Mouse (Mus musculus) limb, embryonic 12.5 days (tissue): ENCODE data around the gene Oaz3. TPM values are rescaled to one million over a fixed set of nuclear protein-coding genes. Genes with fewer than 3 reads are reported as not detected.

ENCODE experiments used
- ATAC-seq: fragments of 200-750 bp; cut with Nextera tagmentation; 2 replicates; pipeline ENCODE4 v1.8.0; 2017; ENCODE audit warnings: low read depth, moderate TSS enrichment; ENCODE audit not compliant: insufficient number of reproducible peaks, insufficient read depth, low FRiP score, low TSS enrichment
- H3K27ac ChIP-seq: fragments of 300-500 bp; sonication (generic); 2 replicates; pipeline ENCODE4 v1.5.1; 2016; ENCODE audit warnings: mild to moderate bottlenecking, moderate library complexity
- H3K27me3 ChIP-seq: fragments of 300-500 bp; sonication (generic); 2 replicates; pipeline ENCODE4 v1.6.1; 2016; ENCODE audit warnings: mild to moderate bottlenecking, moderate library complexity
- H3K36me3 ChIP-seq: fragments of 300-500 bp; sonication (generic); 2 replicates; pipeline ENCODE4 v1.6.1; 2016; ENCODE audit warnings: mild to moderate bottlenecking, moderate library complexity
- H3K4me1 ChIP-seq: fragments of 300-500 bp; sonication (generic); replicated peaks from 2 replicates; pipeline ENCODE4 v1.6.1; 2016
- H3K4me2 ChIP-seq: fragments of 300-500 bp; sonication (generic); 2 replicates; pipeline ENCODE4 v1.6.1; 2016; ENCODE audit warnings: mild to moderate bottlenecking, moderate library complexity
- H3K4me3 ChIP-seq: fragments of 300-500 bp; sonication (generic); replicated peaks from 2 replicates; pipeline ENCODE4 v1.5.1; 2016; ENCODE audit warnings: mild to moderate bottlenecking
- H3K9ac ChIP-seq: fragments of 300-500 bp; sonication (generic); replicated peaks from 2 replicates; pipeline ENCODE4 v1.6.1; 2016; ENCODE audit warnings: mild to moderate bottlenecking, moderate library complexity
- H3K9me3 ChIP-seq: fragments of 300-500 bp; sonication (generic); 2 replicates; pipeline ENCODE4 v1.6.1; 2016; ENCODE audit warnings: mild to moderate bottlenecking, moderate library complexity
- WGBS: fragments of 180-500 bp; shearing (Covaris S2); methylation state at CpG from one replicate; pipeline ENCODE4 v1.1.7; 2016; 5-methylcytosine and 5-hydroxymethylcytosine counted together
- polyA plus RNA-seq: library from polyadenylated mRNA; unstranded; fragments of >200 nt; fragmentation: Nextera tagmentation; extraction: Ambion mirVana; gene quantifications from 2 replicates; pipeline ENCODE4 v1.2.1, GENCODE M21; 2016

Gene Oaz3
- polyA plus RNA-seq, result 0.33 and 0.34 TPM in 2 replicates

GRCm38 (mm10) chr3:94443597-94443964 is at the start of gene Oaz3:
Gene Oaz3 (minus strand): TSS chr3:94443915.
- 1% methylated on average over 24 of the region's 24 CpGs for WGBS

GRCm38 (mm10) chr3:94487581-94487980 is 43.9 kb upstream of the Oaz3 start:
- Histone ChIP-seq H3K4me3 (no peak overlapping the region), H3K9ac (no peak overlapping the region), H3K4me2 (no peak overlapping the region), H3K27me3 (no peaks in the 10 kb centered on the region), H3K4me1 (peaks cover 15% of the 10 kb centered on the region), H3K9me3 (no peaks in the 10 kb centered on the region), H3K36me3 (peaks cover 4% of the 10 kb centered on the region; the same call in 1 of the 2 replicates), H3K27ac (no peak overlapping the region)
- WGBS, result 77% methylated on average over 6 of the region's 6 CpGs
- ATAC-seq, result no peak

More at GRCm38 (mm10) chr3:94443597-94443964, at the start of gene Oaz3:
- Histone ChIP-seq H3K27me3 (peaks cover 11% of the 10 kb centered on the region; the same call in 1 of the 2 replicates), H3K27ac (no peak within 1 kb of the TSS), H3K4me2 (peak within 1 kb of the TSS; percentile 82), H3K4me3 (peak within 1 kb of the TSS; percentile 94), H3K9me3 (no peaks in the 10 kb centered on the region), H3K36me3 (peaks cover 39% of the 10 kb centered on the region), H3K9ac (peak within 1 kb of the TSS; percentile 88), H3K4me1 (peaks cover 5% of the 10 kb centered on the region)
- no peak; the same call in 1 of the 2 replicates for ATAC-seq

GRCm38 (mm10) chr3:94485922-94486321 is 42.2 kb upstream of the Oaz3 start:
- H3K4me1 ChIP-seq, result peaks cover 15% of the 10 kb centered on the region
- no peak overlapping the region for H3K27ac ChIP-seq
- no peak for ATAC-seq
- no peak overlapping the region for H3K4me3 ChIP-seq
- H3K36me3 ChIP-seq, result peaks cover 3% of the 10 kb centered on the region; the same call in 1 of the 2 replicates
- peaks cover 13% of the 10 kb centered on the region for H3K27me3 ChIP-seq
- H3K4me2 ChIP-seq, result no peak overlapping the region
- no peak overlapping the region for H3K9ac ChIP-seq
- no peaks in the 10 kb centered on the region for H3K9me3 ChIP-seq
- WGBS, result 62% methylated on average over 7 of the region's 7 CpGs

- H3K9me3 ChIP-seq, result no peaks in the 10 kb centered on the region
- peaks cover 26% of the 10 kb centered on the region for H3K4me1 ChIP-seq
- no peak overlapping the region for H3K9ac ChIP-seq
- H3K4me2 ChIP-seq, result peak overlapping the region; percentile 23
- no peaks in the 10 kb centered on the region for H3K36me3 ChIP-seq
- H3K27ac ChIP-seq, result no peak overlapping the region
- peaks cover 33% of the 10 kb centered on the region for H3K27me3 ChIP-seq
- ATAC-seq, result peak; percentile 48; the same call in 1 of the 2 replicates
- H3K4me3 ChIP-seq, result no peak overlapping the region
- 22% methylated on average over 20 of the region's 20 CpGs for WGBS
Observed at GRCm38 (mm10) chr3:94483790-94484439, 40.2 kb upstream of the Oaz3 start.

GRCm38 (mm10) chr3:94482764-94483385 is 39.2 kb upstream of the Oaz3 start:
- Histone ChIP-seq H3K9ac (no peak overlapping the region), H3K4me3 (no peak overlapping the region), H3K27ac (no peak overlapping the region), H3K36me3 (no peaks in the 10 kb centered on the region), H3K27me3 (peaks cover 44% of the 10 kb centered on the region), H3K4me2 (no peak overlapping the region), H3K9me3 (no peaks in the 10 kb centered on the region), H3K4me1 (peaks cover 34% of the 10 kb centered on the region)
- no peak for ATAC-seq
- WGBS, result 89% methylated on average over 17 of the region's 17 CpGs

GRCm38 (mm10) chr3:94481429-94481828 is 37.7 kb upstream of the Oaz3 start:
- Histone ChIP-seq H3K9ac (no peak overlapping the region), H3K9me3 (no peaks in the 10 kb centered on the region), H3K4me2 (no peak overlapping the region), H3K36me3 (no peaks in the 10 kb centered on the region), H3K4me3 (no peak overlapping the region), H3K27ac (no peak overlapping the region), H3K4me1 (peaks cover 36% of the 10 kb centered on the region), H3K27me3 (peaks cover 49% of the 10 kb centered on the region)
- WGBS, result 66% methylated on average over 4 of the region's 4 CpGs
- ATAC-seq, result no peak

- no peak for ATAC-seq
- no peak within 1 kb of the TSS for H3K9ac ChIP-seq
- H3K9me3 ChIP-seq, result no peaks in the 10 kb centered on the region
- 9% methylated on average over 16 of the region's 16 CpGs for WGBS
- no peak within 1 kb of the TSS for H3K27ac ChIP-seq
- H3K36me3 ChIP-seq, result no peaks in the 10 kb centered on the region
- H3K4me3 ChIP-seq, result no peak within 1 kb of the TSS
- H3K4me1 ChIP-seq, result peaks cover 39% of the 10 kb centered on the region
- H3K27me3 ChIP-seq, result peaks cover 49% of the 10 kb centered on the region
- H3K4me2 ChIP-seq, result peak within 1 kb of the TSS; percentile 40
Observed at GRCm38 (mm10) chr3:94480291-94480884, 36.7 kb upstream of the Oaz3 start, which contains the start of gene Riiad1. Gene Riiad1 (minus strand): TSS chr3:94480341.

GRCm38 (mm10) chr3:94479564-94479963 is 35.8 kb upstream of the Oaz3 start:
- H3K36me3 ChIP-seq, result no peaks in the 10 kb centered on the region
- H3K27me3 ChIP-seq, result peaks cover 49% of the 10 kb centered on the region
- H3K27ac ChIP-seq, result no peak overlapping the region
- H3K9ac ChIP-seq, result no peak overlapping the region
- H3K4me2 ChIP-seq, result peak overlapping the region; percentile 40
- H3K9me3 ChIP-seq, result no peaks in the 10 kb centered on the region
- no peak overlapping the region for H3K4me3 ChIP-seq
- 3% methylated on average over 11 of the region's 11 CpGs for WGBS
- no peak for ATAC-seq
- H3K4me1 ChIP-seq, result peaks cover 38% of the 10 kb centered on the region

GRCm38 (mm10) chr3:94478591-94479169 is 35.0 kb upstream of the Oaz3 start:
- no peak overlapping the region for H3K9ac ChIP-seq
- no peak overlapping the region for H3K4me3 ChIP-seq
- H3K4me2 ChIP-seq, result peak overlapping the region; percentile 32; the same call in 1 of the 2 replicates
- no peaks in the 10 kb centered on the region for H3K9me3 ChIP-seq
- no peak for ATAC-seq
- H3K36me3 ChIP-seq, result no peaks in the 10 kb centered on the region
- peaks cover 29% of the 10 kb centered on the region for H3K4me1 ChIP-seq
- H3K27ac ChIP-seq, result no peak overlapping the region
- 6% methylated on average over 9 of the region's 9 CpGs for WGBS
- peaks cover 49% of the 10 kb centered on the region for H3K27me3 ChIP-seq

GRCm38 (mm10) chr3:94477981-94478422 is 34.3 kb upstream of the Oaz3 start, which contains the start of gene Celf3:
Gene Celf3 (plus strand): TSS chr3:94478295.
- Histone ChIP-seq H3K9me3 (no peaks in the 10 kb centered on the region), H3K27ac (no peak within 1 kb of the TSS), H3K9ac (no peak within 1 kb of the TSS)

GRCm38 (mm10) chr3:94477444-94477843 is 33.7 kb upstream of the Oaz3 start:
- H3K9ac ChIP-seq, result no peak overlapping the region
- no peak overlapping the region for H3K27ac ChIP-seq
- H3K4me3 ChIP-seq, result no peak overlapping the region

More at GRCm38 (mm10) chr3:94477981-94478422, 34.3 kb upstream of the Oaz3 start, which contains the start of gene Celf3:
- H3K4me2 ChIP-seq, result peak within 1 kb of the TSS; percentile 32
- ATAC-seq, result no peak
- peaks cover 49% of the 10 kb centered on the region for H3K27me3 ChIP-seq
- H3K36me3 ChIP-seq, result no peaks in the 10 kb centered on the region
- under 1% methylated on average over 13 of the region's 14 CpGs for WGBS
- H3K4me3 ChIP-seq, result no peak within 1 kb of the TSS
- peaks cover 31% of the 10 kb centered on the region for H3K4me1 ChIP-seq

More at GRCm38 (mm10) chr3:94477444-94477843, 33.7 kb upstream of the Oaz3 start:
- 52% methylated on average over 4 of the region's 4 CpGs for WGBS
- no peak overlapping the region for H3K4me2 ChIP-seq
- no peaks in the 10 kb centered on the region for H3K9me3 ChIP-seq
- no peaks in the 10 kb centered on the region for H3K36me3 ChIP-seq
- peaks cover 49% of the 10 kb centered on the region for H3K27me3 ChIP-seq
- peaks cover 36% of the 10 kb centered on the region for H3K4me1 ChIP-seq
- ATAC-seq, result no peak
